Mouse (Mus musculus): ENCODE measurements around the gene Mylip. TPM values are rescaled to one million over a fixed set of nuclear protein-coding genes. Genes with fewer than 3 reads are reported as not detected.
A peak's percentile ranks its signal among the peaks of the same experiment; 100 is the strongest.

Gene Mylip
- polyA plus RNA-seq, 1 experiment from 2014 or later: 12.9 TPM

GRCm38 (mm10) chr13:45406703-45407102 lies 17.2 kb downstream of the Mylip start:
- no peak overlapping the region for H3K4me3 ChIP-seq (replicated peaks; ENCODE audit: low read length)
- no peaks in the 10 kb centered on the region for H3K9me3 ChIP-seq (replicated peaks; ENCODE audit: control insufficient read depth, low read length)
- no peak overlapping the region for H3K27ac ChIP-seq (ENCODE audit: low read length)
- H3K4me1 ChIP-seq (ENCODE audit: control insufficient read depth, insufficient read depth, low read length): no peaks in the 10 kb centered on the region
- H3K4me2 ChIP-seq (ENCODE audit: low read depth, low read length): no peak overlapping the region
- H3K36me3 ChIP-seq (ENCODE audit: control insufficient read depth, insufficient read depth, low read length): peaks cover 45% of the 10 kb centered on the region
- no peak for ATAC-seq (ENCODE audit: insufficient read depth, low FRiP score)
- H3K9ac ChIP-seq (ENCODE audit: low read length): no peak overlapping the region
- H3K27me3 ChIP-seq (ENCODE audit: control insufficient read depth, insufficient read depth, low read length): no peaks in the 10 kb centered on the region
- WGBS: 50% methylated on average over 6 of the region's 6 CpGs

- H3K4me1 ChIP-seq (ENCODE audit: control insufficient read depth, insufficient read depth, low read length): 0 out of 2 replicates have a peak, but pooled peaks cover 10% of the 10 kb centered on the region
- no peak for ATAC-seq (ENCODE audit: insufficient read depth, low FRiP score)
- peaks cover 49% of the 10 kb centered on the region for H3K36me3 ChIP-seq (ENCODE audit: control insufficient read depth, insufficient read depth, low read length)
- no peak overlapping the region for H3K4me3 ChIP-seq (replicated peaks; ENCODE audit: low read length)
- H3K4me2 ChIP-seq (ENCODE audit: low read depth, low read length): no peak overlapping the region
- WGBS: 71% methylated on average over 4 of the region's 4 CpGs
- no peak overlapping the region for H3K27ac ChIP-seq (ENCODE audit: low read length)
- H3K9me3 ChIP-seq (replicated peaks; ENCODE audit: control insufficient read depth, low read length): no peaks in the 10 kb centered on the region
- no peak overlapping the region for H3K9ac ChIP-seq (ENCODE audit: low read length)
- H3K27me3 ChIP-seq (ENCODE audit: control insufficient read depth, insufficient read depth, low read length): no peaks in the 10 kb centered on the region
Observed at GRCm38 (mm10) chr13:45410936-45411335, 21.4 kb downstream of the Mylip start.

DNA sequence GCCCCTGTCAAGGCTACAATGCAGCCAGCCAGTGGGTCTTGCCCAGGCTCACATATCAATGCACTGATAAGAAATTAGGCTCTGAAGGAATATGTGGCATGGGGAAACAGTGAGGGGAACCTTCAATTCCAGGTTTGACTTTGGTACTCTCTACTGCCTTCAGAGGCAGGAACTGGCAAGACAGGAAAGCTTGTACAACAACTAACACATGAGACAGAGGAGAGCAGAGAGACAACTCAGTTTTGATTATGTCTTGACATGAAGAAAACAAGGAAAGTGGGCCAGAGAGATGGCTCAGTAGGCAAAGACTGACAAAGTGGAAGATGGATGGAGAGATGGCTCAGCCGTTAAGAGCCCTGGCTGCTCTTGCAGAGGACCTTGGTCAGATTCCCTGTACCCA lies 23.5 kb downstream of the Mylip start:
- H3K9ac ChIP-seq (ENCODE audit: low read length): no peak overlapping the region
- H3K27me3 ChIP-seq (ENCODE audit: control insufficient read depth, insufficient read depth, low read length): no peaks in the 10 kb centered on the region
- no peak overlapping the region for H3K27ac ChIP-seq (ENCODE audit: low read length)
- ATAC-seq (ENCODE audit: insufficient read depth, low FRiP score): no peak
- WGBS: 88% methylated on average over 1 of the region's 1 CpGs
- 0 out of 2 replicates have a peak, but pooled peaks cover 10% of the 10 kb centered on the region for H3K4me1 ChIP-seq (ENCODE audit: control insufficient read depth, insufficient read depth, low read length)
- no peaks in the 10 kb centered on the region for H3K9me3 ChIP-seq (replicated peaks; ENCODE audit: control insufficient read depth, low read length)
- H3K36me3 ChIP-seq (ENCODE audit: control insufficient read depth, insufficient read depth, low read length): peaks cover 29% of the 10 kb centered on the region
- H3K4me2 ChIP-seq (ENCODE audit: low read depth, low read length): no peak overlapping the region
- no peak overlapping the region for H3K4me3 ChIP-seq (replicated peaks; ENCODE audit: low read length)

- H3K4me2 ChIP-seq (ENCODE audit: low read depth, low read length): no peak overlapping the region
- no peak overlapping the region for H3K4me3 ChIP-seq (replicated peaks; ENCODE audit: low read length)
- 0 out of 2 replicates have a peak, but pooled peaks cover 10% of the 10 kb centered on the region for H3K4me1 ChIP-seq (ENCODE audit: control insufficient read depth, insufficient read depth, low read length)
- no peaks in the 10 kb centered on the region for H3K27me3 ChIP-seq (ENCODE audit: control insufficient read depth, insufficient read depth, low read length)
- no peak overlapping the region for H3K9ac ChIP-seq (ENCODE audit: low read length)
- H3K9me3 ChIP-seq (replicated peaks; ENCODE audit: control insufficient read depth, low read length): no peaks in the 10 kb centered on the region
- peaks cover 21% of the 10 kb centered on the region for H3K36me3 ChIP-seq (ENCODE audit: control insufficient read depth, insufficient read depth, low read length)
- WGBS: 64% methylated on average over 9 of the region's 9 CpGs
- ATAC-seq (ENCODE audit: insufficient read depth, low FRiP score): no peak
- H3K27ac ChIP-seq (ENCODE audit: low read length): no peak overlapping the region
Observed at GRCm38 (mm10) chr13:45414031-45414430, 24.5 kb downstream of the Mylip start.

- 30% methylated on average over 14 of the region's 14 CpGs for WGBS
- peak overlapping the region; percentile 17; the same call in 1 of the 2 replicates for H3K4me2 ChIP-seq (ENCODE audit: low read depth, low read length)
- no peaks in the 10 kb centered on the region for H3K27me3 ChIP-seq (ENCODE audit: control insufficient read depth, insufficient read depth, low read length)
- H3K4me3 ChIP-seq (replicated peaks; ENCODE audit: low read length): no peak overlapping the region
- 0 out of 2 replicates have a peak, but pooled peaks cover 10% of the 10 kb centered on the region for H3K4me1 ChIP-seq (ENCODE audit: control insufficient read depth, insufficient read depth, low read length)
- H3K27ac ChIP-seq (ENCODE audit: low read length): no peak overlapping the region
- no peak overlapping the region for H3K9ac ChIP-seq (ENCODE audit: low read length)
- H3K36me3 ChIP-seq (ENCODE audit: control insufficient read depth, insufficient read depth, low read length): peaks cover 14% of the 10 kb centered on the region
- no peaks in the 10 kb centered on the region for H3K9me3 ChIP-seq (replicated peaks; ENCODE audit: control insufficient read depth, low read length)
- ATAC-seq (ENCODE audit: insufficient read depth, low FRiP score): no peak
Observed at GRCm38 (mm10) chr13:45416621-45417057, 27.1 kb downstream of the Mylip start.

DNA sequence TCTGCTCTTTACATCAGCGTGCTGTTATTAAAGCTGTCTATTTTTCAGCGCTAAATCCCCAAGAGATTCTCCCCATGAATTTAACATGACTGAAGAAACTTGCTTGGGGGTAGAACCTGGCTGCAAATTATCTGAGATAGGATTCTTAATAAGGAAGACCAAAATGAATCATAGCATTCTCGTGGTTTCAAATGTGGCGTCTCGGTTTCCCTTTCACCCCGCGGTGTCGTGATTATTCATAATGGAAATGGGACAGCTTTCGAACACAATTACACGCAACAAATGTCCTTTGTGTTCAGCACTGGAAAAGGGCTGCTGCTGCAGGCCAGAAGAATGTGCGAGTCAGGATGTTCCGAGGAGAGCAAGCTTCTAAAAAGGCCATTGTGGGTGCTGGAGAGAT lies 29.4 kb downstream of the Mylip start:
- H3K9ac ChIP-seq (ENCODE audit: low read length): no peak overlapping the region
- no peak overlapping the region for H3K4me3 ChIP-seq (replicated peaks; ENCODE audit: low read length)
- H3K36me3 ChIP-seq (ENCODE audit: control insufficient read depth, insufficient read depth, low read length): no peaks in the 10 kb centered on the region
- no peak for ATAC-seq (ENCODE audit: insufficient read depth, low FRiP score)
- WGBS: 82% methylated on average over 12 of the region's 12 CpGs
- H3K27ac ChIP-seq (ENCODE audit: low read length): no peak overlapping the region
- H3K4me2 ChIP-seq (ENCODE audit: low read depth, low read length): no peak overlapping the region
- H3K9me3 ChIP-seq (replicated peaks; ENCODE audit: control insufficient read depth, low read length): no peaks in the 10 kb centered on the region
- no peaks in the 10 kb centered on the region for H3K27me3 ChIP-seq (ENCODE audit: control insufficient read depth, insufficient read depth, low read length)
- 0 out of 2 replicates have a peak, but pooled peaks cover 8% of the 10 kb centered on the region for H3K4me1 ChIP-seq (ENCODE audit: control insufficient read depth, insufficient read depth, low read length)

GRCm38 (mm10) chr13:45422251-45422650 lies 32.7 kb downstream of the Mylip start:
- H3K36me3 ChIP-seq (ENCODE audit: control insufficient read depth, insufficient read depth, low read length): no peaks in the 10 kb centered on the region

DNA sequence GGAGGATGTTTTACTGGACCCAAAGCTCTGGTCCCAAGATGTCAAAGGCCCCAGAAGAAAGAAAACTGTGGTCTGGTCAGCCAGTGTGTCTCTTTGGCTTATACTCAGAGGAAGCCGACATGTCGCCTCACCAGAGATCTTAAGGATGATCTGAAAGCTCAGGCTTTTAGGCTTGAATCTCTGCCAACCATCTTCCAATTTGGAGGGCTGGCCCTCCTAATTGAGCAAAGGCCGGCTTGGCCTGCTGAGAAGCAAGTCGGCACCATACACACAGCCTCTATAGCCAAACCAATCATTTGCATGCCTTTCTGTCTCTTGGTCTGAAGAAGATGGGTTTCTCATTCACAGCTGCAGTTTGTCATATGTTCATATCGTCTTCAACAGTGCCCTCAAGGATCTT lies 33.2 kb downstream of the Mylip start:
- Histone ChIP-seq H3K9me3 (replicated peaks; ENCODE audit: control insufficient read depth, low read length) (no peaks in the 10 kb centered on the region), H3K36me3 (ENCODE audit: control insufficient read depth, insufficient read depth, low read length) (no peaks in the 10 kb centered on the region), H3K4me2 (ENCODE audit: low read depth, low read length) (no peak overlapping the region), H3K27ac (ENCODE audit: low read length) (no peak overlapping the region), H3K4me1 (ENCODE audit: control insufficient read depth, insufficient read depth, low read length) (no peaks in the 10 kb centered on the region), H3K9ac (ENCODE audit: low read length) (no peak overlapping the region), H3K4me3 (replicated peaks; ENCODE audit: low read length) (no peak overlapping the region), H3K27me3 (ENCODE audit: control insufficient read depth, insufficient read depth, low read length) (no peaks in the 10 kb centered on the region)
- no peak for ATAC-seq (ENCODE audit: insufficient read depth, low FRiP score)
- WGBS: 62% methylated on average over 5 of the region's 5 CpGs

More at GRCm38 (mm10) chr13:45422251-45422650, 32.7 kb downstream of the Mylip start:
- Histone ChIP-seq H3K9me3 (replicated peaks; ENCODE audit: control insufficient read depth, low read length) (no peaks in the 10 kb centered on the region), H3K4me3 (replicated peaks; ENCODE audit: low read length) (no peak overlapping the region), H3K4me2 (ENCODE audit: low read depth, low read length) (no peak overlapping the region), H3K27me3 (ENCODE audit: control insufficient read depth, insufficient read depth, low read length) (no peaks in the 10 kb centered on the region), H3K9ac (ENCODE audit: low read length) (no peak overlapping the region), H3K27ac (ENCODE audit: low read length) (no peak overlapping the region), H3K4me1 (ENCODE audit: control insufficient read depth, insufficient read depth, low read length) (no peaks in the 10 kb centered on the region)
- ATAC-seq (ENCODE audit: insufficient read depth, low FRiP score): no peak
- 88% methylated on average over 13 of the region's 13 CpGs for WGBS

GRCm38 (mm10) chr13:45423905-45424304 lies 34.4 kb downstream of the Mylip start:
- H3K27me3 ChIP-seq (ENCODE audit: control insufficient read depth, insufficient read depth, low read length): no peaks in the 10 kb centered on the region
- H3K36me3 ChIP-seq (ENCODE audit: control insufficient read depth, insufficient read depth, low read length): no peaks in the 10 kb centered on the region
- no peak for ATAC-seq (ENCODE audit: insufficient read depth, low FRiP score)
- H3K9ac ChIP-seq (ENCODE audit: low read length): no peak overlapping the region
- H3K4me2 ChIP-seq (ENCODE audit: low read depth, low read length): no peak overlapping the region
- H3K9me3 ChIP-seq (replicated peaks; ENCODE audit: control insufficient read depth, low read length): no peaks in the 10 kb centered on the region
- 86% methylated on average over 5 of the region's 5 CpGs for WGBS
- no peak overlapping the region for H3K27ac ChIP-seq (ENCODE audit: low read length)
- no peak overlapping the region for H3K4me3 ChIP-seq (replicated peaks; ENCODE audit: low read length)
- peaks cover 2% of the 10 kb centered on the region; the same call in 1 of the 2 replicates for H3K4me1 ChIP-seq (ENCODE audit: control insufficient read depth, insufficient read depth, low read length)

Data from stomach, embryonic 16.5 days (tissue).